18 mouse cellular contexts compared by ENCODE assay signal in the genomic region with DNA sequence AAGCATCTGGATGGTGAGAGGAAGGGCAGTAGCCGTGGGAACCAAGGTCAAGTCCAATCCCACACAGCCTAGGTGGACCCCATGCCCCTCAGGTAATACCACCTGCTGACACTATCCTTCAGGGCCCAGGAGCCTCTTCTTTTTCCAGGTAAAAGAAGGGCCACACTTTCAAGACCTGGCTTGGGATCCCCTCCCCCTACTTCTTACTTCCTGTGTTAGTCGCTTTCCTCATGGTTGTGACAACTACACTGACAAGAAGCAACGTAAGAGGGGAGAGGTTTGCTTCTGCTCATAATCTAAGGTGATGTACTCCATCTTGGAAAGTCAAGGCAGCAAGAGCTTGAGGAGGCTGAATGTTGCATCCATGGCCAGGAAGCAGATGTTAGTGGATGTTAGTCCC.
"Had no signal": no experiment of that assay in that cellular context is flagged by ENCODE, and none has a peak within 500 bp of the region (broad histone marks: within the 10 kb centered on the region; RNA-seq: fewer than 3 reads in every experiment).

No protein-coding gene starts in this region.

- H3K9ac ChIP-seq: liver, embryonic 13.5 days; neural tube, embryonic 12.5 days; neural tube, embryonic 15.5 days had no signal

- H3K4me1 ChIP-seq: liver, embryonic 13.5 days had no signal

- H3K4me3 ChIP-seq: left cerebral cortex, adult 2 months; liver, embryonic 13.5 days; neural tube, embryonic 12.5 days; neural tube, embryonic 15.5 days had no signal

- DNase-seq: kidney, adult 2 months; kidney, postnatal 36 days; layer of hippocampus, postnatal 36 days; left cerebral cortex, postnatal 4 days; liver, embryonic 13.5 days; lung, adult 2 months; lung, postnatal 14 days; lung, postnatal 4 days; midbrain, embryonic 14.5 days; right cerebral cortex, adult 18-20 months; right cerebral cortex, postnatal 14 days; right cerebral cortex, postnatal 4 days; thymus, postnatal 25 days had no signal

- H3K36me3 ChIP-seq: liver, embryonic 13.5 days; neural tube, embryonic 12.5 days; neural tube, embryonic 15.5 days had no signal

- H3K27ac ChIP-seq: kidney, postnatal 0 days; left cerebral cortex, adult 2 months; liver, embryonic 13.5 days; neural tube, embryonic 12.5 days; neural tube, embryonic 15.5 days; stomach, postnatal 0 days had no signal

- H3K27me3 ChIP-seq: liver, embryonic 13.5 days; neural tube, embryonic 12.5 days; neural tube, embryonic 15.5 days had no signal
